Mouse (Mus musculus): ENCODE measurements around the gene Rere.
"Not testable (repeated sequence)": the region's sequence is repeated elsewhere in the genome, so short reads cannot be mapped to it uniquely, and the experiment has no call there.

The Rere gene

GRCm38 (mm10) chr4:150254416-150254815 is 27.0 kb upstream of the Rere start:
- DNase-seq (ENCODE audit: low spot score in 2 of 2): no peak

GRCm38 (mm10) chr4:150255181-150255580 is 26.3 kb upstream of the Rere start:
- no peak for DNase-seq (ENCODE audit: low spot score in 2 of 2)

- peak; percentile 55 to 72 for DNase-seq (ENCODE audit: low spot score in 2 of 2)
Observed at GRCm38 (mm10) chr4:150257252-150258204, 23.9 kb upstream of the Rere start.

- no peak for DNase-seq (ENCODE audit: low spot score in 2 of 2)
Observed at GRCm38 (mm10) chr4:150258388-150258787, 23.1 kb upstream of the Rere start.

- DNase-seq (ENCODE audit: low spot score in 2 of 2): no peak
Observed at GRCm38 (mm10) chr4:150259577-150259976, 21.9 kb upstream of the Rere start.

- no peak for DNase-seq (ENCODE audit: low spot score in 2 of 2)
Observed at GRCm38 (mm10) chr4:150260111-150260510, 21.3 kb upstream of the Rere start.

- DNase-seq (ENCODE audit: low spot score in 2 of 2): no peak
Observed at GRCm38 (mm10) chr4:150260745-150261144, 20.7 kb upstream of the Rere start.

- DNase-seq (ENCODE audit: low spot score in 2 of 2): no peak
Observed at GRCm38 (mm10) chr4:150262301-150262700, 19.1 kb upstream of the Rere start.

- DNase-seq (ENCODE audit: low spot score in 2 of 2): no peak
Observed at GRCm38 (mm10) chr4:150264903-150265302, 16.5 kb upstream of the Rere start.

GRCm38 (mm10) chr4:150265471-150265870 is 16.0 kb upstream of the Rere start:
- DNase-seq (ENCODE audit: low spot score in 2 of 2): no peak

GRCm38 (mm10) chr4:150266655-150267223 is 14.7 kb upstream of the Rere start:
- no peak for DNase-seq (ENCODE audit: low spot score in 2 of 2)

- DNase-seq (ENCODE audit: low spot score in 2 of 2): peak; percentile 19 to 20
Observed at GRCm38 (mm10) chr4:150268674-150269653, 12.5 kb upstream of the Rere start.

GRCm38 (mm10) chr4:150269679-150270078 is 11.8 kb upstream of the Rere start:
- DNase-seq (ENCODE audit: low spot score in 2 of 2): peak; percentile 50 to 58

- DNase-seq (ENCODE audit: low spot score in 2 of 2): not testable (repeated sequence)
Observed at GRCm38 (mm10) chr4:150270718-150271117, 10.7 kb upstream of the Rere start.

- DNase-seq (ENCODE audit: low spot score in 2 of 2): peak in 1 of 2 experiments; percentile 57
Observed at GRCm38 (mm10) chr4:150272725-150273124, 8.7 kb upstream of the Rere start.

GRCm38 (mm10) chr4:150275531-150275930 is 5.9 kb upstream of the Rere start:
- DNase-seq (ENCODE audit: low spot score in 2 of 2): no peak

- DNase-seq (ENCODE audit: low spot score in 2 of 2): not testable (repeated sequence)
Observed at GRCm38 (mm10) chr4:150279336-150279735, 2.1 kb upstream of the Rere start.

GRCm38 (mm10) chr4:150280002-150280401 is 1.4 kb upstream of the Rere start:
- no peak for DNase-seq (ENCODE audit: low spot score in 2 of 2)

GRCm38 (mm10) chr4:150280459-150280858 is 987 bp upstream of the Rere start:
- no peak for DNase-seq (ENCODE audit: low spot score in 2 of 2)

- peak; percentile 26 to 34 for DNase-seq (ENCODE audit: low spot score in 2 of 2)
Observed at GRCm38 (mm10) chr4:150281891-150282630, 615 bp downstream of the Rere start.
